Mouse (Mus musculus) hindbrain, embryonic 12.5 days (tissue): ENCODE results near the gene Crebrf. TPM values are rescaled to one million over a fixed set of nuclear protein-coding genes. Genes with fewer than 3 reads are reported as not detected.
A peak's percentile ranks its signal among the peaks of the same experiment; 100 is the strongest.

Experiments
- ATAC-seq: fragments of 200-750 bp; cut with Nextera tagmentation; 2 replicates; pipeline ENCODE4 v1.8.0; 2017; ENCODE audit warnings: moderate TSS enrichment; ENCODE audit not compliant: low FRiP score
- H3K27ac ChIP-seq: fragments of 300-500 bp; sonication (generic); 2 replicates; pipeline ENCODE4 v1.5.1; 2016; ENCODE audit warnings: mild to moderate bottlenecking
- H3K27me3 ChIP-seq: fragments of 300-500 bp; sonication (generic); 2 replicates; pipeline ENCODE4 v1.6.1; 2016; ENCODE audit warnings: mild to moderate bottlenecking
- H3K36me3 ChIP-seq: fragments of 300-500 bp; sonication (generic); 2 replicates; pipeline ENCODE4 v1.6.1; 2016; ENCODE audit warnings: mild to moderate bottlenecking
- H3K4me1 ChIP-seq: fragments of 300-500 bp; sonication (generic); 2 replicates; pipeline ENCODE4 v1.6.1; 2016
- H3K4me2 ChIP-seq: fragments of 300-500 bp; sonication (generic); replicated peaks from 2 replicates; pipeline ENCODE4 v1.6.1; 2016; ENCODE audit warnings: mild to moderate bottlenecking
- H3K4me3 ChIP-seq: fragments of 300-500 bp; sonication (generic); 2 replicates; pipeline ENCODE4 v1.5.1; 2016; ENCODE audit warnings: mild to moderate bottlenecking
- H3K9ac ChIP-seq: fragments of 300-500 bp; sonication (generic); 2 replicates; pipeline ENCODE4 v1.6.1; 2016; ENCODE audit warnings: mild to moderate bottlenecking, moderate library complexity
- H3K9me3 ChIP-seq: fragments of 300-500 bp; sonication (generic); replicated peaks from 2 replicates; pipeline ENCODE4 v1.6.1; 2016; ENCODE audit warnings: mild to moderate bottlenecking
- WGBS: fragments of 180-500 bp; shearing (Covaris S2); methylation state at CpG from one replicate; pipeline ENCODE4 v1.1.7; 2016; 5-methylcytosine and 5-hydroxymethylcytosine counted together
- polyA plus RNA-seq: library from polyadenylated mRNA; unstranded; fragments of >200 nt; fragmentation: Nextera tagmentation; extraction: Ambion mirVana; gene quantifications from 2 replicates; pipeline ENCODE4 v1.2.1, GENCODE M21; 2016

The Crebrf gene
- polyA plus RNA-seq, 1 experiment from 2014 or later, result 7.5 TPM

DNA sequence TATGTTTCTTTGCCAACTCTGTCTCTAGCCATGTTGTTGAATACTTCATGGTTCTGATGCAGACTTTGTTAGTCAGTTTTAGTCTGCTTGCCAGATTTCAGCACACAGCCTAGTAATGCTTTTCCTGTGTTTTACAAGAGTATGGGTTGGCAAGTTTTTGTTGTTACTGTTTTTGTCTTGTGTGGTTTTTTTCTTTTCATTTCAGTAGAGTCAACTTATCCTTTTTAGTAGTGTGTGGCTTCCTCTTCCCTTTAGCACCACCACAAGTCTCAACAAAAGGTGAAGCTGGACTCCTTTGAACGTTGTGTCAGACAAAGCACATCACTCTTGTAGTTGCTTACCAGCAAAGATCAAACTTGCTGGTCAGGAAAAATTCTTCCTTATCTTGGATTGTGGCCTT is 36.8 kb downstream of the Crebrf start:
- H3K9ac ChIP-seq, result no peak overlapping the region

DNA sequence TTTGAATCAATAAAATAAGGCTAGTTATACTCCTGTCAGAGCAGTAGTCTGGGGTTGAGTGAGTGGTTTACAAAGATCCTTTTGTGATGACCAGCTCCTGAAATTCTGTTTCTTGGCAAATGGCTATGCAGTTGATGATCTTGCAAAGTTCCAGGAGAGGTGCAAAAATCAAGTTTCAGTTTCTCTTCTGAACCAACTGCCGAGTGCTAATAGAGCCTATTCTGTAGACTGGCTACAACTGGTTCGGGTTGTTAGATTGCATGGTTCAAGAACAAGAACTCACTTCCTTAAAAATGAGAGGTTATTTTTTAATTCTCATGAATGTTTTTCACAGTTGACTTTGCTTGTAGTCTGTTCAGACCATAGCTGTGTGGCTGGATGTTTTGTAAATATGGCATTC is 38.0 kb downstream of the Crebrf start:
- Histone ChIP-seq H3K4me1 (no peaks in the 10 kb centered on the region), H3K9me3 (no peaks in the 10 kb centered on the region), H3K9ac (no peak overlapping the region), H3K36me3 (no peaks in the 10 kb centered on the region), H3K27me3 (no peaks in the 10 kb centered on the region), H3K27ac (no peak overlapping the region), H3K4me3 (no peak overlapping the region), H3K4me2 (no peak overlapping the region)
- no peak for ATAC-seq
- WGBS, result 89% methylated on average over 2 of the region's 2 CpGs

More for the DNA sequence above, 36.8 kb downstream of the Crebrf start:
- no peaks in the 10 kb centered on the region for H3K4me1 ChIP-seq
- H3K4me3 ChIP-seq, result no peak overlapping the region
- no peak for ATAC-seq
- no peak overlapping the region for H3K27ac ChIP-seq
- no peaks in the 10 kb centered on the region for H3K27me3 ChIP-seq
- H3K4me2 ChIP-seq, result no peak overlapping the region
- H3K36me3 ChIP-seq, result no peaks in the 10 kb centered on the region
- no peaks in the 10 kb centered on the region for H3K9me3 ChIP-seq
- 92% methylated on average over 1 of the region's 1 CpGs for WGBS

DNA sequence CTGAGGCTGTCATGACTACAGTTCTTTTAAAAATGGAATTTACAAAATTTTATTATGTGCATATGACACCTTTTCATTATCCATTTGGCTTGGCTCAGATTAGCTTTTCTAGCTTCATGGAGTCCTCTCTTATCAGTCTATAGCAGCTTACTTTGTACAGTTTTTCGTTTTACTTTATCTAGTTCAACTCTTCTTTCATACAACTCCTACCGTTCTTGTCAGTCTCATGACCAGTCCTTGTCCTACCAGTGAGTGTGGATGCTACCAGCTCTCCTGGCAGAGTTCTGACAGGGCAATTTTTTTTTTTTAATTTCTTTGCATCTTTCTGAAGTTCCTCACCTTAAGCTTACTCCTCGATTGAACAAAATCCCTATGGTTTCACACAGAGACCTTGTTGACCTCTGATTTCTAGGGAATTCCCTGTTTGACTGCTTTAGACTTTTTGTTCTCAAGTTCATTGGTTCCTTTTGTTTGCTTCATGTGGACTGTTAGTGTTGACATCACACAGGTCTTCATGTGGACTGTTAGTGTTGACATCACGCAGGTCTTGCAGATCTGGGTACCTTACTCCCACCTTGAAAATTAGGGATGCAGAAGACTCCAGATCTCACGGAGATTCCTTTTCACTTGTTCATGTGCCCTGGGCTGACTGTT is 51.8 kb downstream of the Crebrf start:
- ATAC-seq, result no peak
- Histone ChIP-seq H3K9ac (no peak overlapping the region), H3K4me2 (no peak overlapping the region)

DNA sequence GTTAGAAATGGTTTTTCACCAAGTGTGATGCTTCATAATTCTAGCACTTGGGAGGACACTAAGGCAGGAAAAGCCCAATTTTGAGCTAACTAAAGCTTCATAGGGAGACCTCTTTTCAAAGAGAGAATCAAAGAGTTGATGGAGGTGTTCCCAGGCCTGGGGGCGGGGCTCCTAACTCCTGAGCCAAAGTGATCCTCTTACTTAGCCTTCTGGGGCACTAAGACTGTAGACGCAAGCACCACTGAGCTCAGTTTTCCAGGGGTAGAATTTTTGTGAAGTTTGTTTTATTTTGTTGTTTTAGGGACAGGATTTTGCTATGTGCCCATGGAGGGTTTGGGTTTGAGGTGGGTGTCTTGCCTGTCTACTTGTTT is 52.3 kb downstream of the Crebrf start:
- WGBS, result 80% methylated on average over 2 of the region's 2 CpGs

More for the DNA sequence above, 51.8 kb downstream of the Crebrf start:
- Histone ChIP-seq H3K9me3 (no peaks in the 10 kb centered on the region), H3K4me3 (no peak overlapping the region), H3K27ac (no peak overlapping the region), H3K4me1 (no peaks in the 10 kb centered on the region), H3K36me3 (0 out of 2 replicates have a peak, but pooled peaks cover 3% of the 10 kb centered on the region), H3K27me3 (no peaks in the 10 kb centered on the region)
- WGBS, result 83% methylated on average over 5 of the region's 5 CpGs

DNA sequence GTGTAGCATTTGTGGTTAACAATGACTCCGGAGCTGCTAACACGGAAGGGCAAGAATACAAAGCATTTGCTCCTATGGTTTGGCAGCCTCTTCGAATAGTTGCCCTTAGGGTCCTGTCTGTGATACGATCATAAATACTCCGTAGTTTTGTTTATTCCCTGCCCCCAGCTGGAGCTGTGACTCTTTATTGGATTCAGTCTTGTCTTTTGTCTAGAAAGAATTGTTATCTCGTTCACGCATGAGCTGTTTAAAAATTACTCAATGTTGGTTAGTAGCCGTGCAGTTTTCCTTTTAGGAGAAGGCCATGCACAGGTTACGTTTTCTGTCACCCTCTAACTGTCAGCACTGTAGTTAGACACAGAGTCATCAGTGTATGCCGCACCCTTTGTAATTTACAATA is 60.8 kb downstream of the Crebrf start:
- Histone ChIP-seq H3K27me3 (no peaks in the 10 kb centered on the region), H3K4me2 (peak overlapping the region; percentile 26), H3K36me3 (no peaks in the 10 kb centered on the region), H3K4me1 (peaks cover 10% of the 10 kb centered on the region), H3K9me3 (no peaks in the 10 kb centered on the region), H3K27ac (peak overlapping the region; percentile 57), H3K4me3 (no peak overlapping the region), H3K9ac (no peak overlapping the region)
- ATAC-seq, result no peak
- WGBS, result 43% methylated on average over 10 of the region's 10 CpGs

More for the DNA sequence above, 52.3 kb downstream of the Crebrf start:
- no peak overlapping the region for H3K27ac ChIP-seq
- H3K4me1 ChIP-seq, result no peaks in the 10 kb centered on the region
- no peak overlapping the region for H3K9ac ChIP-seq
- no peak overlapping the region for H3K4me3 ChIP-seq
- no peaks in the 10 kb centered on the region for H3K27me3 ChIP-seq
- 0 out of 2 replicates have a peak, but pooled peaks cover 3% of the 10 kb centered on the region for H3K36me3 ChIP-seq
- no peaks in the 10 kb centered on the region for H3K9me3 ChIP-seq
- H3K4me2 ChIP-seq, result no peak overlapping the region
- ATAC-seq, result no peak

DNA sequence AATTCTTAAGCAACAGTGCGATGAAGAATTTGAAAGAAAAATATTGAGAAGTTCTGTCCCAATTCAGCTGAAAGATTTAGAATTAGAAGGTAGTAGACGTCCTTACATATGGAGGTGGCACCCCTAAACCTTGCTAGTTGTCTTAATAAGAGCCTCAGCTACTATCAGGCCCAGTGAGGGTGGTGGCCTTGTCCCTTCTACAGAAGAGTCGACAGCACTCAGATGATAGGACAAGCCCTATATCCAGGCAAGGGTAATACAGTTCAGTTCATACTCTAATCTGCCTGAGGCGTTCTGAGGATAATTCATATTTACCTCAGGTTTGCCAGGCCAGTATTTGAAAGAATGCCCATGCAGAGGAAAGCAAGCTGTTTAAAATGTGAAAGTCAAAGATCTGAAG is 62.6 kb downstream of the Crebrf start:
- no peak overlapping the region for H3K9ac ChIP-seq
- H3K4me2 ChIP-seq, result no peak overlapping the region
- H3K4me3 ChIP-seq, result no peak overlapping the region
- H3K9me3 ChIP-seq, result no peaks in the 10 kb centered on the region
- H3K27ac ChIP-seq, result no peak overlapping the region
- no peaks in the 10 kb centered on the region for H3K27me3 ChIP-seq
- WGBS, result 89% methylated on average over 4 of the region's 4 CpGs
- H3K36me3 ChIP-seq, result no peaks in the 10 kb centered on the region
- peaks cover 16% of the 10 kb centered on the region for H3K4me1 ChIP-seq
- ATAC-seq, result no peak

DNA sequence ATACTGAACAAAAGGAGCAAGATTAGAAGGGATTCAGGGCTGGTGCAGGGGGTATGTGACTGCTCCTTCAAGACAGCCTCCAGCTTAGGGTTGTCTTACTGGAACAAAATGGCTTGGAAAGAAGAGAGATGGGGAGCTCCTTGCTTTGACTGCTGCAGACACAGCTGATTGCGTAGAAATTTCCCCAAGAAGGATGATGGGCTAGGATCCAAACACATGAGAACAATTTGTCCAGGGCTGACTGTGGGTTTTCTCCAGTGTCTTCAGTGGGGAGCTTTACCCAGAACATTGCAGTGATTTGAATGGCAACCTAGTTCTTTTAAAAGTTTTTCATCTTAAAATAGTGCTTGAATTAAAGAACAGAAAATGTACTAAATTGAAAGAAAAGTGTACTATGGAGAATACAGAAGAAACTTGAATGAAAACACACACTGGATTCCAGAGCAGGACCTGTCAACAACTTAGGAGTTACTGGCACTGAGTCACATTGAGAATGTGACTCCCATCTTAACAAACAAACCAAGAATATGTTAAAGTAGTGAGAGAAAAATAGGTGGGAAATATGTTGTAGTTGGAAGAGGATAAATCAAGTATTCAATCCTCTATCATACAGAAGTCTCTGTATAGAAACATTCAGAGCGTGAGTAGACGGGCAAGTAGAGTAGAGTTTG is 63.1 kb downstream of the Crebrf start:
- no peak overlapping the region for H3K4me3 ChIP-seq
- WGBS, result 96% methylated on average over 3 of the region's 3 CpGs
- H3K27me3 ChIP-seq, result no peaks in the 10 kb centered on the region
- no peak overlapping the region for H3K27ac ChIP-seq
- no peak overlapping the region for H3K9ac ChIP-seq
- ATAC-seq, result no peak
- H3K4me1 ChIP-seq, result peaks cover 16% of the 10 kb centered on the region
- no peaks in the 10 kb centered on the region for H3K9me3 ChIP-seq
- no peak overlapping the region for H3K4me2 ChIP-seq
- H3K36me3 ChIP-seq, result peaks cover 4% of the 10 kb centered on the region; the same call in 1 of the 2 replicates

DNA sequence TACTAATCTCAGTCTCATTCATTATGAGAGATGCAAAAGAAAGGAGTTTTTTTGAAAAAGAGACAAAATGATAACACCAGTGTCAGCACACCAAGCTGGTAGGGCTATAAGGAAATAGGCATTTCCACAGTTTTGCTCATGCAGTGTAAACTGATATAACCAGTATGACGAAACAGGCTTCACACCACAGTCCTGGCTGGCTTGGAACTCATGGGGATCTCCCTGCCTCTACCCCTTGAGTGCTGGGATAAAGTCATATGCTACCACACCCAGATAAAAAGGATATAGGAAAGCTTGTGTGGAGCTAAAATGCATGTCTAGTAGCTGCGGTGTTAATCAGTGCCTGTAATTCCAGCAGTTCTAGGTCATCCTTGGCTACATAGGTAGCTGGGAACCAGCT is 64.0 kb downstream of the Crebrf start:
- 94% methylated on average over 2 of the region's 2 CpGs for WGBS
- Histone ChIP-seq H3K4me3 (no peak overlapping the region), H3K27me3 (no peaks in the 10 kb centered on the region), H3K36me3 (peaks cover 11% of the 10 kb centered on the region), H3K27ac (no peak overlapping the region), H3K9me3 (no peaks in the 10 kb centered on the region), H3K4me1 (peaks cover 16% of the 10 kb centered on the region), H3K4me2 (no peak overlapping the region), H3K9ac (no peak overlapping the region)
- no peak for ATAC-seq

DNA sequence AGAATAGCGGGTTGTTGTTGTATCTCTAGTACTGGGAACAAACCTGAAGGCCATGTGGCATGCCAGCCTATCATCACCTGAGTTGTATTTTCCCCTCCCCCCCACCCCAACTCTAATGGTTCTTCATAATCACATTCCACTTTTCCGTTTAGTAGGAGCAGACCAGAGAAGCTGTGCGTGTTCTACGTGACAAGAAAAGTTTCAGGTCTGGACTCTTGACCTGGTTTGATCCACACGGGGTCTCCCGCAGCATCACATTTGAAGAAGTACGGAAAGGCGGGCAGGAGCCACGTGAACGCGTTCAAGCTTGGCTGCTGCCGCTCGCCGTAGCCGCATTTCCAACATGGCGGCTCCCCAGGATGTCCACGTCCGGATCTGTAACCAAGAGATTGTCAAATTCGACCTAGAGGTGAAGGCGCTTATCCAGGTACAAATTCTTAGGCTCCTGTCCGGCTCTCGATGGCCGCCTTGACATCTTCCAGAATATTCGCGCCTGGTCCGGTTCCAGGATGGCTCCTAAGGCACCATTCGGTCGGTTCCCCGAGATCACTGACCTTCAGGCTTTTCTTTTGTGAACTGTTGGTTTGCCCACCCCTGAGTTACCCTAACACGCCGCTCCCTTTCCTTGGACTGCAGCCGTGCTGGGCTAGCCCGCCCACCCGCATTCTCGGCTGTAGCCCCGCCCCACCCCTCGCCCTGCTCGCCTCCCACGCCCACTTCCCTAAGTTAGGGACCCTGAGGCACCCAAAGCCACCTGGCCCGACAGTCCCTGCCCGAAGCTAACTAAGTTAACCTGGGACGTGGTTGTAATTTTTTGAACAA is 65.5 kb downstream of the Crebrf start, which contains the start of gene Bnip1:
Bnip1 (plus strand) TSS at position 317 of the 822 bp plus-strand sequence.
- Histone ChIP-seq H3K9me3 (no peaks in the 10 kb centered on the region), H3K36me3 (peaks cover 22% of the 10 kb centered on the region), H3K27ac (peak within 1 kb of the TSS; percentile 78), H3K9ac (peak within 1 kb of the TSS; percentile 81), H3K27me3 (no peaks in the 10 kb centered on the region), H3K4me3 (peak within 1 kb of the TSS; percentile 66), H3K4me2 (peak within 1 kb of the TSS; percentile 86), H3K4me1 (peaks cover 13% of the 10 kb centered on the region)
- ATAC-seq, result peak; percentile 75
- under 1% methylated on average over 42 of the region's 42 CpGs for WGBS

DNA sequence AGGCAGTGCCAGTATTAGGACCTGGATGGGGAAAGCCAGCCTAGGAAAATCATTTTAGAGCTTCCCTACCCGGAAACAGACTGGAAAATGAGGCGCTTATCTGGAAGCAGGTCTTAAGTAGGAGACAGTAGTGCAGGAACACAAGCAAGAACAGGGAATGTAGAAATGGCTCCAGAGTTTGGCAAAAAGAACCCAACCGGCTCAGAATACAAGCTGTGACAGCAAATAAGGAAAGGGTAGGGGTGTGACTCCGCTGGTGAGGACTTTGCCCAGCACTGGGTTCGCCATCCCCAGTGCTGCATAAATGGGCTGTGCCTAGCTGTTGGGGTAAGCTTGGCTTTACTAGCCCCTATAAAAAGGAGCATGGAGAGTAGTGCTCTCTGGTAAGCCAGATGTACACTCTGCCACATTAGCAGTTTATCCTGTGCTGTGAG is 66.2 kb downstream of the Crebrf start:
- Histone ChIP-seq H3K9me3 (no peaks in the 10 kb centered on the region), H3K4me3 (peak overlapping the region; percentile 66), H3K4me2 (peak overlapping the region; percentile 86), H3K36me3 (peaks cover 28% of the 10 kb centered on the region), H3K27me3 (no peaks in the 10 kb centered on the region), H3K9ac (peak overlapping the region; percentile 81), H3K27ac (peak overlapping the region; percentile 78; the same call in 1 of the 2 replicates), H3K4me1 (peaks cover 6% of the 10 kb centered on the region)
- no peak for ATAC-seq
- 34% methylated on average over 5 of the region's 5 CpGs for WGBS

DNA sequence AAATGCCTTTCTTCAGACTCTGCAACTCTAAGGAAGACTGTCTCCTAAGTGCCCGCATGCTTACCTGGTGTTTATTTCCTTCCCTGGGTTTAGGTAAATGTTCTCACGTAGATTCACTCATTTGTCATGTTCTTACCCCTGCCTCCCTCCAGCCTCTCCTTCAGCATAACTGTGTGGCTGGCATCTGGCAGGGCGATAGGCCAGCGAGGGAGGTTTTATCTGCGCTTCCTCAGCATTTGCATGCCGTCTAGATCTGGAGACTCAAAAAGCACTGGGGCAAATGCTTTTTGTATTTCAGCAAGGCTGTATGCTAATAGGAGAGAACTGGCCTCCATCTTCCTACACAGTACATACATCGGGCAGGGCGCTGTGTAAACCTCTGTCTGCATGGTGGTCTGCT is 69.1 kb downstream of the Crebrf start:
- no peak for ATAC-seq
- H3K9me3 ChIP-seq, result no peaks in the 10 kb centered on the region
- no peak overlapping the region for H3K4me2 ChIP-seq
- no peak overlapping the region for H3K27ac ChIP-seq
- H3K36me3 ChIP-seq, result peaks cover 51% of the 10 kb centered on the region
- H3K4me1 ChIP-seq, result peaks cover 6% of the 10 kb centered on the region
- no peak overlapping the region for H3K9ac ChIP-seq
- WGBS, result 92% methylated on average over 8 of the region's 8 CpGs
- H3K27me3 ChIP-seq, result no peaks in the 10 kb centered on the region
- H3K4me3 ChIP-seq, result no peak overlapping the region

DNA sequence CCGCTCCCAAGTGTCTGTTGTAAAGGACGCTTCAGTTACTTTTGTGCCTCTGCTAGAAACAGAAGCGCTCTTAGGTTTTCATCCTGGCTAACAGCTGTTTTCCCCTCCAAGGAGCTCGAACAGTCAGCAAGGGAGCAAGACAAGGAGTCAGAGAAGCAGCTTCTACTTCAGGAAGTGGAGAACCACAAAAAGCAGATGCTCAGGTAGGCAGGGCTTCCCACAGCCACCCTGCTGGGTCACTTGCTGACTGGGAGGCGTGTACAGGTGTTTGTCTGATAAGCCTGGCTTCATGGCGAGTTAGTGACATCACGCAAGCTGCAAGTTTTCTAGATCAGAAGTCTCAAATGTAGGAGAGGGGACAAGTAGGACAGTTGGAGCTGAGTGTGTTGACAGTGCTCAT is 71.1 kb downstream of the Crebrf start:
- ATAC-seq, result no peak
- H3K9me3 ChIP-seq, result no peaks in the 10 kb centered on the region
- H3K9ac ChIP-seq, result no peak overlapping the region
- H3K36me3 ChIP-seq, result peaks cover 72% of the 10 kb centered on the region
- H3K4me2 ChIP-seq, result no peak overlapping the region
- H3K27me3 ChIP-seq, result no peaks in the 10 kb centered on the region
- no peak overlapping the region for H3K4me3 ChIP-seq
- 92% methylated on average over 7 of the region's 7 CpGs for whole genome bisulfite sequencing
- H3K27ac ChIP-seq, result no peak overlapping the region
- H3K4me1 ChIP-seq, result peaks cover 3% of the 10 kb centered on the region
